Mouse (Mus musculus): ENCODE measurements around the gene Kbtbd4. TPM values are rescaled to one million over a fixed set of nuclear protein-coding genes. Genes with fewer than 3 reads are reported as not detected.

Gene Kbtbd4
- total RNA-seq, 2 experiments from 2014 or later, result 18.2 to 18.8 TPM

DNA sequence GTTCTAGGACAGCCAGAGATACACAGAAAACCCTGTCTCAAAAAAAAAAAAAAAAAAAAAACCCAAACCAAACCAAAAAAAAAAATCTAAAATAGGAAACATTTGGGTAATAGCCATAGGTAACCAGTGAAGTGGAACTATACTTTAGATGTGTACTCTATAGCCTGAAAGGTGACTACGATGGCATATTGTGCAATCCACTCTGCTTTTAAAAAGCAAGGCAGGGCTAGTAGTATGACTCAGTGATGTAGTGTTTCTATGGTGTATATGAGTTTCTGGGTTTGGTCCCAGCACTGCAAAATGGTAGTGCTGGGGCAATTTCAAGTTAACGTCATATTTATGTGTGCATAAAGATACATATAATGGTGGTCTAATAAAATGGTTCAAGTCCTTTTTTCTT, 2.2 kb downstream of the Kbtbd4 start:
- no peak for DNase-seq

- DNase-seq, result no peak
These were observed 6.3 kb downstream of the Kbtbd4 start for GRCm38 (mm10) chr2:90910861-90911260.

DNA sequence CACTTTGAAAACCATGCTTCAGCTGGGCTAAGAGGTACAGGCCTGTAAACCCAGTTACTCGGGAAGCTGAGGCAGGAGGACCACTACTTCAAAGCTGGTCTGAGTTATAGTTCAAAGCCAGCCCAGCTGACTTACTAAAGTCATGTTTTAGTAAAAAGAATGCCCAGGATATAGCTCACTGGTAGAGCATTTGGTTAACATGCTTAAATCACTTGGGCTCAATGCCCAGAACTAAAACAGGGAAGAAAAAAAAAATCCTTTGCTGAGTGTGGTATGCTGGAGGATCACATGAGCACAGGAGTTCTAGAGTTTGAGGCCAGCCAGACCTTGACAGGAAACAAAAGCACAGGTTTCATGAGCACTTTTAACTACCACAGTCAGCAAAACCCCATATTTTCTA, 7.1 kb downstream of the Kbtbd4 start:
- no peak for DNase-seq

- peak; percentile 47 for DNase-seq
These were observed 9.1 kb downstream of the Kbtbd4 start for GRCm38 (mm10) chr2:90913671-90914070.

GRCm38 (mm10) chr2:90915516-90915915, 11.0 kb downstream of the Kbtbd4 start:
- DNase-seq, result no peak

DNA sequence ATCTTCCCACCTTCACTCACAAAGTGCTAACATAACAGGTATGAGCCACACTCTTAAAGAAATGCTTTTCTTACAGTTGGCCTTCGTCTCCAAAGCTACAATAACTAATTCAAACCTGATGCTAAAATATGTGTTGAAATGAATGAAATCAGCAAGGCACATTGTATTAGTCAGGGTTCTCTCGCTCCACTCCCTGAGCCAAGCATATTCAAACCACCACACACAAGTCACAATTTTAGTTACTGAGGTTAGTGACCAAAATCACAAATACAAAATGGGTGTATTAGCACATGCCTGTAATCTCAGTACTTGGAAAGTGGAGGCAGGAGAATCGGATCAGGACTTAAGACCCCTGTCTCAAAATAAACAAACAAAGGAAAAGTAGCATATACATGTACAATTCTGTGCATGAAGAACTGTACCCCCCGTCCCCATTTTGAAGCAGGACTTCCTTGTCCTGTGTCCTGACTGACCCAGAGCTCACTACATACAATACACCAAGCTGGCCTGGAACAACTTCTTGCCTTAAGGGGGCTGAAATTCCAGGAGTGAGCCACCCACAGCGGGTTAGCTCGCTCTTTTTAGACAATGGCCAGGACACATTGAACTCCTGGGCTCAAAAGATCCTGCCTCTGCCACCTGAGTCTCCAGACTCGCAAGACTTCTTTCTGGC, 12.2 kb downstream of the Kbtbd4 start:
- no peak for DNase-seq

GRCm38 (mm10) chr2:90917233-90917998, 12.9 kb downstream of the Kbtbd4 start:
- DNase-seq, result peak; percentile 88

DNA sequence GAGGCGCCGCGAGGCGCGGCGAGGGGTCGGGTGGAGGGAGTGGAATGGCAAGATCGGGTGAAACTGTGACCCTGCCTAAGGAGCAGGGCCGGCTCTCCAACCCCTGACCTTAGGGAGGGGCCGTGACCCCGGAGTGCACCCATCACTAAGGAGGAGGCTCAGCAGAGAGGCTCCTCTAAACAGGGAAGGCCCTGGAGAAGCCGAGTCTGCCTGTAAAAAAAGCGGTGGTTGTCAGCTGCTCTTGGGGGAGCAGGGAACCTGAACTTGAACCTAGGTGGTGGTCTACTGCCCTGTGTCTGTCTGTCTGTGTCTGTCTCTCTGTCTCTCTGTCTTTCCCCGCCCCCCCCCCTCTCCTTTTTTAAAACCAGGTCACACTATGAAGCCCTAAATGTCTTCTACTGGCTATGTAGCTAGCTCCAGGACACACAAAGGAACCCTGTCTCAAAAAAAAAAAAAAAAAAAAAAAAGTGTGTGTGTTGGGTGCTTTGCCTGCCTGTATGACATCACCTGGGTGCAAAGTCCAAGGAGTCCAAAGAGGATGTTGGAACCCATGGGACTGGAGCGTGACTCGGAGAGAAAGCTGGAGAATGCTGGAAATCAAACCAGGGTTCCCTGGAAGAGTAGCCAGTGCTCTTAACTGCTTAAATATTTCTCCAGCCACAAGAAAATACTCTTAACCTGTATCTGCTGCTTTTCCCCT, 13.6 kb downstream of the Kbtbd4 start:
- no peak for DNase-seq

GRCm38 (mm10) chr2:90921178-90921577, 16.6 kb downstream of the Kbtbd4 start:
- DNase-seq, result no peak

GRCm38 (mm10) chr2:90922636-90923035, 18.1 kb downstream of the Kbtbd4 start:
- DNase-seq, result no peak

DNA sequence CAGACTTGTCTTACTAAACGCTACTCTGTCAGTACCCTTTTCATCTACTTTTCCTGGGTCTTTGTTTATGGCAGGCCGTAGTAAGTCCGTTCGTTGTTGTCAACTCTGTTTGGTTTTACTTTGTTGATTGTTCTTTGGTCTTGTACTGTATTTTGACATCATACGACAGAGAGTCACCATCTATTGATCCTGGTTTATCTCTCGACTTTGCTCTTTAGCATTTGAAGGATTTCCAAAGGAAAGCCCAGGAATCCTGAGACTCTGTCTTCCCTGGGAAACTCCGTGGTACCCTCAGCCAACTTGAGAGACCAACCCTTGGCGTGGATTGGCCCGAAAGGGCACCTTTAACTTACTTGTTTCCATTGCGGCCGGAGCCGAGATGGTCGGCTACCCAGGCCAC, 24.0 kb downstream of the Kbtbd4 start:
- DNase-seq, result no peak

GRCm38 (mm10) chr2:90931829-90932228, 27.3 kb downstream of the Kbtbd4 start:
- DNase-seq, result no peak

DNA sequence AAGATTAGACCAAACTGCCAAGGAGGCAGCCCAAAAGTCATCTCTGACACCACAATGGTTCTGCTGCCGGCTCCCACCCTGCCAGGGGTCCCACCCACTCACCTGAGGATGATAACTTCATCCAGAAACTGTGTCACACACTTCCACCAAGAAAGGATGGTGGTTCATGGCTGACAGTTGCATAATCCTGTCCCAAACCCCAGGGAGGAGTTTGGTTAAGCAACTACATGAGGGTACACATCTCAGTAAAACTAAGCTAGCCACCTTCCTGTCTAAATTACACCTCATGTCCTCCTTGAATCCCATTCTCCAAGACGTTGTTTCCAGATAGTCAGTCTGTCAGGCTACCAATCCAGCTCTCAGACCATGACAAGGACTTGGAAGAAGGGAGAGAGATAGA, 27.7 kb downstream of the Kbtbd4 start:
- DNase-seq, result no peak

DNA sequence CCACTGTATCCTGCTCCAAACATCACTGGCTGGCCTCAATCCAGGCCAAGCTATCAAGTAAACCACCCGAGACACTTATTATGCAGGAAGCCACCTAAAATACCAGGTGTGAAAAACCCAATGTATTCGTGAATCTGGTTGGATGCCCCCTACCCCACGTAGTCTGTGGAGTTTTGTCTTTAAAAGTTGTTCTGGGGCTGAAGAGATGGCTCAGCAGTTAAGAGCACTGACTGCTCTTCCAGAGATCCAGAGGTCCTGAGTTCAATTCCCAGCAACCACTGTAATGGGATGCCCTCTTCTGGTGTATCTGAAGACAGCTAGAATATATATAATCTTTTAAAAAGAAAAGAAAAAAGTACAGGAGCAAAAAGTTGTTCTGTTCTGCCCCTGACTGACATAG, 33.8 kb downstream of the Kbtbd4 start:
- no peak for DNase-seq

- no peak for DNase-seq
These were observed 35.2 kb downstream of the Kbtbd4 start for GRCm38 (mm10) chr2:90939750-90940149.

GRCm38 (mm10) chr2:90940233-90941229, 36.0 kb downstream of the Kbtbd4 start, which contains the start of gene Celf1:
TSS of gene Celf1 (plus strand) at chr2:90940382.
- DNase-seq, result peak; percentile 85

GRCm38 (mm10) chr2:90941744-90942143, 37.2 kb downstream of the Kbtbd4 start:
- no peak for DNase-seq

GRCm38 (mm10) chr2:90950149-90950548, 45.6 kb downstream of the Kbtbd4 start:
- DNase-seq, result no peak

DNA sequence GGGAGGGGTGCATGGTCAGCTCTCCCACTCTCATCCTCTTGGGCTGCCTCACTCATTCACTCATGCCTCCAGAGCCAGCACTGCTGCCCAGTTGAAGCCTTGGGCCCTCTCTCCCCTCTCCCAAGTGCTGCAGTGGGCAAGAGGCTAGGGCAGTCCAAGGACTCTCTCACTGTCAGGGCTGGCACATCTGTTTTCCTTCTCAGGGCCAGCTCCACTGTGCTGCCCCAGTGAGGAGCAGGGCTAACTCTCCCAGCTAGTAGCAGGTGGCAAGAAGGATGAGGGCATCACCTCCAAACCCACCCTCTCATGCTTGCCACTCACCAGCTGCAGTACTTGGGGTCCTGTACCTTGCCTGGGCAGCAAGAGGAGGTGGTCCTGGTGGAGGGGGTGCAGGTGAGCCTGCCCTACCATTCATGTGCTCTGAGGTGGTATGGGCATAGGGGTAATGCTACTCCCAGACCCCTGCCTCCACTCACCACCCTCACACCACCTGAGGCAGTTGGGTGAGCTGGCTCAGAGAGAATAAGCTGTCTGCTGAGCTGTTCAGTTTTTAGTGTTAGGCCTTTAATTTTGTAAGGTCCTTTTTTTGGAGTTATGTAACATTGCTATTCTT, 46.1 kb downstream of the Kbtbd4 start:
- no peak for DNase-seq

GRCm38 (mm10) chr2:90953461-90953860, 48.9 kb downstream of the Kbtbd4 start:
- no peak for DNase-seq

DNA sequence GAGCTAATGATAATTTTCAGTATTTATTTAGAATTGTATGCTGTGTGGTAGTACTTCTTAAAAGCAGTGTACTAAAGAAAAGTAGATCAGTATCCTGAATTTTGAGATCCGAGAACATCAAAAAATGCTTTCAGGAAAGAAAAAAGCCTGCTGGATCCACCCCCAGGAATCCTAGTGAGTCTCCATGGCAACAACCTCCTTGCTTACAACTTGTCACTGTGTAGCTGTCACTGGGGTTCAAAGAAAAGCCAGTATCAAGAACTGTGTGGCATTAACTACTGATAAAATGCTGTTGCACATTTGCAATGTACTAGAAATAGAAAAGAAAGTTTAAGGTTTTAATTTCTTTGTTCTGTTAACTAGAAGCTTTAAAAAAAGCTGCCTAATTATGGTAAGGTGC, 51.5 kb downstream of the Kbtbd4 start:
- no peak for DNase-seq

DNA sequence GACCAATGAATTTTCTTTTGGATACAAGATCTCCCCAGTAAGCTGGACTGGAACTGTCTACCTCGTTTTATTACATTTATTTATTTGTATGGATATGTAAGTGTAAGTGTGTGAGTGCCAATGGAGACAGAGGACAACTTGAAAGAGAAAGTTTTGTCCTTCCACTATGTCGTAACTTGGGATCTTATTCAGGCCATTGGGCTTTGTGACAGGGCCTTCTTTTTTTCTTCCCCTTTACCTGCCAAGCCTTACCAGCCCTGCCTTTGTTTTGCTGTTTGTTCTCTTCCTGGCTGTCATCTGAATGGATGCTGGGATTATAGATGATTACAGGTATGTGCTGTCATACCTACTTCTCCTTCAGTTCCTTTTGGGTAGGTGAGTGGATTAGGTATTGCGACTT, 54.3 kb downstream of the Kbtbd4 start:
- DNase-seq, result no peak
